In the genomic region with DNA sequence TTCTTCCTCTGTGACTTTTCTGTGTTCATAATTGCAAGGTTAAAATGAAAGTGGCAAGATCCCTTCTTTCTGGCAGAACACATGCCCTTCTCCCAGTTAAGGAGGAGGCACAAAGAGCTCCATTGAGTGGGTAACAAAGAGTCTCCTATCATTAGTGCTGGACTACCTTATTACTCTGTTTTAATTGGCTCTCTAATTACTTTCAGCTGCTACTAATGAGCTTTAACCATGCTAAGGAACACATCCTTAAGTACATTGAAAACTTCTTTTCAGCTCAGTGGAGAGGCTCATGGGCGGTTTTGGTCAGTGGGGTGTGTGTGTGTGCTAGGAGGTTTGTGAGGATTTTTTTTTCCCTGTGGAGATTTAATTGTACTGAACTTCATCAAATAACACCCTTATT, we compare ENCODE assay signal across 18 mouse cellular contexts.
DNase-seq lines count a peak whose midpoint lies in the region; ATAC-seq lines count a peak whose summit lies in the region.
"Had no signal": no experiment of that assay in that cellular context is flagged by ENCODE, and none has a peak within 500 bp of the region (broad histone marks: within the 10 kb centered on the region; RNA-seq: fewer than 3 reads in every experiment).

No protein-coding gene starts in this region.

- peak; percentile 87 for ATAC-seq in frontal cortex, adult (ENCODE audit: low TSS enrichment)
- ATAC-seq in neural tube, embryonic 14.5 days (ENCODE audit: low read depth): peak; percentile 50; the same call in 1 of the 2 replicates
- no peak for ATAC-seq in intestine, embryonic 15.5 days

- no peak overlapping the region for H3K4me2 ChIP-seq in neural tube, embryonic 14.5 days (ENCODE audit: low read depth, low read length)
- no peak overlapping the region for H3K4me2 ChIP-seq in intestine, embryonic 15.5 days (replicated peaks)
- H3K4me2 ChIP-seq: liver, embryonic 11.5 days; lung, embryonic 15.5 days had no signal

- H3K27me3 ChIP-seq in neural tube, embryonic 14.5 days (ENCODE audit: control insufficient read depth, insufficient read depth, low read length): no peaks in the 10 kb centered on the region
- H3K27me3 ChIP-seq in limb, embryonic 10.5 days (ENCODE audit: low read depth, poor library complexity, severe bottlenecking): no peaks in the 10 kb centered on the region
- H3K27me3 ChIP-seq in intestine, embryonic 15.5 days (replicated peaks): no peaks in the 10 kb centered on the region
- H3K27me3 ChIP-seq: lung, embryonic 15.5 days; megakaryocyte, embryonic 14.5 days had no signal

- WGBS in neural tube, embryonic 14.5 days: 47% methylated on average over 1 of the region's 1 CpGs
- 62% methylated on average over 1 of the region's 1 CpGs for WGBS in limb, embryonic 10.5 days
- WGBS in intestine, embryonic 15.5 days: 81% methylated on average over 1 of the region's 1 CpGs

- no peak overlapping the region for H3K9ac ChIP-seq in neural tube, embryonic 14.5 days (replicated peaks; ENCODE audit: low read depth, low read length)
- no peak overlapping the region for H3K9ac ChIP-seq in intestine, embryonic 15.5 days
- H3K9ac ChIP-seq: lung, embryonic 15.5 days had no signal

- H3K4me1 ChIP-seq in neural tube, embryonic 14.5 days (ENCODE audit: control insufficient read depth, insufficient read depth, low read length): no peaks in the 10 kb centered on the region
- peaks cover 38% of the 10 kb centered on the region for H3K4me1 ChIP-seq in limb, embryonic 10.5 days
- no peaks in the 10 kb centered on the region for H3K4me1 ChIP-seq in intestine, embryonic 15.5 days (replicated peaks)
- H3K4me1 ChIP-seq: lung, embryonic 15.5 days; megakaryocyte, embryonic 14.5 days had no signal

- no peaks in the 10 kb centered on the region for H3K9me3 ChIP-seq in neural tube, embryonic 14.5 days (ENCODE audit: control insufficient read depth, low read length)
- no peaks in the 10 kb centered on the region for H3K9me3 ChIP-seq in limb, embryonic 10.5 days (replicated peaks)
- no peaks in the 10 kb centered on the region for H3K9me3 ChIP-seq in intestine, embryonic 15.5 days
- H3K9me3 ChIP-seq: lung, embryonic 15.5 days had no signal

- H3K4me3 ChIP-seq in neural tube, embryonic 14.5 days (ENCODE audit: low read depth, low read length): no peak overlapping the region
- H3K4me3 ChIP-seq in limb, embryonic 10.5 days: no peak overlapping the region
- no peak overlapping the region for H3K4me3 ChIP-seq in intestine, embryonic 15.5 days (replicated peaks)
- H3K4me3 ChIP-seq: left cerebral cortex, adult 2 months; lung, embryonic 15.5 days; megakaryocyte, embryonic 14.5 days had no signal

- H3K27ac ChIP-seq in neural tube, embryonic 14.5 days (ENCODE audit: low read depth, low read length): no peak overlapping the region
- peak overlapping the region; percentile 78 for H3K27ac ChIP-seq in limb, embryonic 10.5 days
- no peak overlapping the region for H3K27ac ChIP-seq in intestine, embryonic 15.5 days
- H3K27ac ChIP-seq: left cerebral cortex, adult 2 months; lung, embryonic 15.5 days had no signal

- H3K36me3 ChIP-seq in neural tube, embryonic 14.5 days (ENCODE audit: control insufficient read depth, insufficient read depth, low read length): no peaks in the 10 kb centered on the region
- H3K36me3 ChIP-seq in limb, embryonic 10.5 days: no peaks in the 10 kb centered on the region
- no peaks in the 10 kb centered on the region for H3K36me3 ChIP-seq in intestine, embryonic 15.5 days
- H3K36me3 ChIP-seq: lung, embryonic 15.5 days had no signal

- no peak for DNase-seq in frontal cortex, postnatal 14 days (ENCODE audit: low spot score in 2 of 2)
- no peak for DNase-seq in neural tube, embryonic 10.5 days (ENCODE audit: extremely low spot score, low spot score)
- no peak for DNase-seq in limb, embryonic 10.5 days (ENCODE audit: low spot score)
- DNase-seq in lung, postnatal 10 days: no peak
- DNase-seq: adrenal gland, postnatal 10 days; B cell, adult 2 months; cerebellum, postnatal 25 days; heart, postnatal 14 days; kidney, adult 2 months; kidney, postnatal 4 days; thymus, postnatal 4 days had no signal
